Mouse (Mus musculus) heart, postnatal 0 days (tissue): ENCODE measurements around the gene Zcwpw1. TPM values are rescaled to one million over a fixed set of nuclear protein-coding genes. Genes with fewer than 3 reads are reported as not detected.

Experiments
- ATAC-seq: fragments of 200-750 bp; cut with Nextera tagmentation; 2 replicates; pipeline ENCODE4 v1.8.0; 2017; ENCODE audit warnings: low read depth, moderate number of reproducible peaks, moderate library complexity; ENCODE audit not compliant: insufficient read depth
- DNase-seq: peaks from one replicate; pipeline ENCODE4 v3.0.0-alpha.2; 2016; ENCODE audit warnings: low spot score
- H3K27ac ChIP-seq: fragments of 300-500 bp; sonication (generic); 2 replicates; pipeline ENCODE4 v1.5.1; 2014; ENCODE audit warnings: low read depth, mild to moderate bottlenecking
- H3K27me3 ChIP-seq: fragments of 300-500 bp; sonication (generic); 2 replicates; pipeline ENCODE4 v1.6.1; 2014; ENCODE audit warnings: low read length, mixed read lengths; ENCODE audit not compliant: control insufficient read depth, insufficient read depth
- H3K36me3 ChIP-seq: fragments of 300-500 bp; sonication (generic); replicated peaks from 2 replicates; pipeline ENCODE4 v1.6.1; 2014; ENCODE audit warnings: low read length, mixed read lengths; ENCODE audit not compliant: control insufficient read depth, insufficient read depth
- H3K4me1 ChIP-seq: fragments of 300-500 bp; sonication (generic); 2 replicates; pipeline ENCODE4 v1.6.1; 2014; ENCODE audit warnings: antibody characterized with exemption; ENCODE audit not compliant: control insufficient read depth, insufficient read depth
- H3K4me2 ChIP-seq: fragments of 300-500 bp; sonication (generic); 2 replicates; pipeline ENCODE4 v1.6.1; 2014; ENCODE audit warnings: low read depth, mild to moderate bottlenecking, low read length, moderate library complexity
- H3K4me3 ChIP-seq: fragments of 300-500 bp; sonication (generic); 2 replicates; pipeline ENCODE4 v1.5.1; 2014; ENCODE audit warnings: low read depth, low read length
- H3K9ac ChIP-seq: fragments of 300-500 bp; sonication (generic); replicated peaks from 2 replicates; pipeline ENCODE4 v1.6.1; 2014; ENCODE audit warnings: low read depth, low read length, mixed read lengths
- H3K9me3 ChIP-seq: fragments of 300-500 bp; sonication (generic); replicated peaks from 2 replicates; pipeline ENCODE4 v1.6.1; 2016; ENCODE audit warnings: low read length; ENCODE audit not compliant: control insufficient read depth
- CTCF ChIP-seq: IDR thresholded peaks from 2 replicates; pipeline ENCODE4 v1.5.1; 2016; ENCODE audit warnings: antibody characterized with exemption, control low read depth, low read depth
- EP300 ChIP-seq: IDR thresholded peaks from 2 replicates; pipeline ENCODE4 v1.6.1; 2016; ENCODE audit warnings: antibody characterized with exemption, low read depth
- WGBS: fragments of 180-500 bp; shearing (Covaris S2); extraction: QIAGEN DNeasy Blood & Tissue Kit; methylation state at CpG from one replicate; pipeline ENCODE4 v1.1.7; 2014; 5-methylcytosine and 5-hydroxymethylcytosine counted together
- polyA plus RNA-seq: library from polyadenylated mRNA; unstranded; fragments of >200 nt; fragmentation: Nextera tagmentation; extraction: Ambion mirVana; gene quantifications from 2 replicates; pipeline ENCODE4 v1.2.1, GENCODE M21; 2015
- total RNA-seq: library from RNA; depleted of rRNA; stranded (reverse); fragments of >200 nt; gene quantifications from 2 replicates; pipeline ENCODE4 v1.2.3, GENCODE M21; 2014; ENCODE audit warnings: low replicate concordance

Zcwpw1 gene
- total and polyA plus RNA-seq, 2 experiments from 2014 or later: 2.2 to 8.7 TPM

- Histone ChIP-seq H3K4me2 (peak overlapping the region; percentile 21; the same call in 1 of the 2 replicates), H3K4me1 (peaks cover 54% of the 10 kb centered on the region), H3K36me3 (peaks cover 51% of the 10 kb centered on the region), H3K27me3 (no peaks in the 10 kb centered on the region), H3K4me3 (no peak overlapping the region), H3K27ac (peak overlapping the region; percentile 73), H3K9me3 (no peaks in the 10 kb centered on the region), H3K9ac (no peak overlapping the region)
- 21% methylated on average over 10 of the region's 10 CpGs for WGBS
- DNase-seq (peak; percentile 70), ATAC-seq (peak; percentile 62)
- TF ChIP-seq CTCF (peak; percentile 88), EP300 (no peak)
Measured at GRCm38 (mm10) chr5:137756882-137757661, 30.5 kb upstream of the Zcwpw1 start.

- no peak for TF ChIP-seq EP300
- no peak for TF ChIP-seq CTCF
- H3K9me3 ChIP-seq: no peaks in the 10 kb centered on the region
- H3K27me3 ChIP-seq: no peaks in the 10 kb centered on the region
- H3K9ac ChIP-seq: no peak overlapping the region
- H3K4me1 ChIP-seq: peaks cover 47% of the 10 kb centered on the region
- no peak overlapping the region for H3K4me3 ChIP-seq
- peaks cover 46% of the 10 kb centered on the region for H3K36me3 ChIP-seq
- 36% methylated on average over 6 of the region's 6 CpGs for WGBS
- DNase-seq: peak; percentile 60
- peak overlapping the region; percentile 73 for H3K27ac ChIP-seq
- ATAC-seq: peak; percentile 82
- H3K4me2 ChIP-seq: peak overlapping the region; percentile 21; the same call in 1 of the 2 replicates
Measured at GRCm38 (mm10) chr5:137757887-137758286, 29.7 kb upstream of the Zcwpw1 start.

GRCm38 (mm10) chr5:137758921-137759534 is 28.6 kb upstream of the Zcwpw1 start:
- no peak overlapping the region for H3K9ac ChIP-seq
- ATAC-seq: no peak
- no peak for TF ChIP-seq CTCF
- TF ChIP-seq EP300: no peak
- 0 out of 2 replicates have a peak overlapping the region, but pooled peaks have one; percentile 62 for H3K27ac ChIP-seq
- no peak for DNase-seq
- H3K4me3 ChIP-seq: no peak overlapping the region
- no peaks in the 10 kb centered on the region for H3K9me3 ChIP-seq
- no peaks in the 10 kb centered on the region for H3K27me3 ChIP-seq
- H3K4me1 ChIP-seq: peaks cover 36% of the 10 kb centered on the region
- no peak overlapping the region for H3K4me2 ChIP-seq
- WGBS: 90% methylated on average over 19 of the region's 19 CpGs
- peaks cover 39% of the 10 kb centered on the region for H3K36me3 ChIP-seq

GRCm38 (mm10) chr5:137759971-137760412 is 27.6 kb upstream of the Zcwpw1 start:
- Histone ChIP-seq H3K4me1 (peaks cover 31% of the 10 kb centered on the region), H3K36me3 (peaks cover 35% of the 10 kb centered on the region), H3K27me3 (no peaks in the 10 kb centered on the region), H3K4me3 (no peak overlapping the region), H3K9me3 (no peaks in the 10 kb centered on the region), H3K9ac (no peak overlapping the region), H3K4me2 (no peak overlapping the region), H3K27ac (peak overlapping the region; percentile 62)
- DNase-seq (peak; percentile 86), ATAC-seq (peak; percentile 75)
- 33% methylated on average over 4 of the region's 4 CpGs for WGBS
- TF ChIP-seq CTCF: peak; percentile 87
- TF ChIP-seq EP300: no peak; the same call in 1 of the 2 replicates

- no peak for ATAC-seq
- H3K4me3 ChIP-seq: no peak overlapping the region
Measured at GRCm38 (mm10) chr5:137764609-137765340, 22.8 kb upstream of the Zcwpw1 start.

More at GRCm38 (mm10) chr5:137764609-137765340, 22.8 kb upstream of the Zcwpw1 start:
- DNase-seq: no peak
- no peaks in the 10 kb centered on the region for H3K27me3 ChIP-seq
- H3K4me2 ChIP-seq: no peak overlapping the region
- 0 out of 2 replicates have a peak, but pooled peaks cover 4% of the 10 kb centered on the region for H3K4me1 ChIP-seq
- H3K9ac ChIP-seq: no peak overlapping the region
- TF ChIP-seq CTCF (no peak), EP300 (no peak)
- H3K36me3 ChIP-seq: no peaks in the 10 kb centered on the region
- no peak overlapping the region for H3K27ac ChIP-seq
- WGBS: 60% methylated on average over 9 of the region's 9 CpGs
- no peaks in the 10 kb centered on the region for H3K9me3 ChIP-seq
